Mouse (Mus musculus) adrenal gland, adult (tissue): Measurements from ENCODE around the gene Gm13276.
"Not testable (repeated sequence)": the region's sequence is repeated elsewhere in the genome, so short reads cannot be mapped to it uniquely, and the experiment has no call there.

Experiments
- DNase-seq, 2 experiments: peaks; one replicate each; pipeline ENCODE4 v3.0.0; 2022 to 2023; ENCODE audit warnings: low spot score in 1 of 2; ENCODE audit not compliant: inconsistent age in 2 of 2

Gene Gm13276

DNA sequence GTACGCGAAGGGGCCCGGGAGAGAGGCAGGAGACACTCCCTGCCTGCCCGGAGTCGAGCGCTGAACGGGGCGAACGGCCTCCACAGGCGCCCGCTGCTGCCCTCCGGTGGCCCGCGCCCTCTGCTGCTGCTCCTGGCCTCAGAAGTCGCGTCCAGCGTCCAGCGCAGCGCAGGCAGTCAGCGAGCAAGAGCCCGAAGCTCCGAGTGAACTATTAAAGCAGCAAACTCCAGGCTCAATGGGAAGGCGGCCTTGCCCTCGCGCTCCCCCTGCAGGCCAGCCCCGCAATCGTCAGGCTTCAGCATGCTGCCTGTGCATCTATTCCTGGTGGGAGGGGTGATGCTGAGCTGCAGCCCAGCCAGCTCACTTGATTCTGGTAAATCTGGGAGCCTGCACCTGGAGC is at the start of gene Gm13276:
Gene Gm13276, plus strand, starts transcription at position 301 of the 400 bp plus-strand sequence.
- DNase-seq, result not testable (repeated sequence)

- peak; percentile 60 to 90 for DNase-seq
Observed at GRCm38 (mm10) chr4:88738480-88738879, 47.0 kb upstream of the Gm13276 start.

- DNase-seq, result no peak
Observed at GRCm38 (mm10) chr4:88739036-88739435, 46.5 kb upstream of the Gm13276 start.

DNA sequence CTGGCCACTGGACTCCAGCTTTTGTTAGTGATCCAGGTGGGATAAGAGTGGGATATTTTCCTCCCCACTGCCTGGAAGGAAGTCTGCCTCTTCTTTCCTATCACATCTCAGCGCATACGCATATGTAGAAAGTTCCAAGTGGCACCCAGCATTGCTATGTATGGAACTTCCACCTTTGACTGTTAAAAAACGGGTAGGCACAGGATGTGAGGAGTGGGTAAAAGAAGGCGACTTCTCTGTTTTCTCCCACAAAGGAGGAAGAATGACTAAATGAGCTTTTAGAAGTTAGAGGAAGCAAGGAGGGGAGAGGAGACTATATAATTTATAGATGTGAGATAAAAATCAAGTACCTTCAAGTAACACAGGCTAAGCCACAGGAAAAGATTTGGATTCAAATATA is 44.1 kb upstream of the Gm13276 start:
- DNase-seq, result no peak

DNA sequence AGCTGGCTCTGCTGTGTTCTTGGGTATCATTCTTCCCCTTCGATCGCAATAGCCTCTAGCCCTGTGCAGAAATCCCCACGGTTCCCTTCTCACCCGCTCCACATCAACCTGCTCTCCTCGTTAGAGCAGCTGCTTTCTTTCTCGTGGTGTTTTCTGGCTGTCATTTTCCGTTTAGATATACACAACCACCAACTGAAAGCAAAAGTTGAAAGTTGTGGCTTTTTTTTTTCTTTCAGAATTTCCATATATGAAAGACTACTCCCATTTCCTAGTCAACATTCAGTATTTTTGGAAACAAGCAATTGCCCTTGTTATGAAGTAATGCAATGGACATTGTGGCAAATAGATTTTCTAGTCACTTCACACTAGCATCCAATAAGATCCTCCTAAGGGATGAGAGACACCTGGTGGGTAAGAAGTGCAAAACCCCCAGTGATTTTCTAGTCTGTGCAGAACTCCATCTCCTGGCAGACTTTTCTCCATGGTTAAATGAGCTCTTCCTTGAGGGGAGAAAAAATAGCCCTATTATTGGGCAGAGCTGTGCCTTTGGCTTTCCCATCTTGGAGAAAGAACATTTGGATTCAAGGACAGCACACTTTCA is 42.6 kb upstream of the Gm13276 start:
- no peak for DNase-seq

- no peak for DNase-seq
Observed at GRCm38 (mm10) chr4:88744207-88744606, 41.3 kb upstream of the Gm13276 start.

DNA sequence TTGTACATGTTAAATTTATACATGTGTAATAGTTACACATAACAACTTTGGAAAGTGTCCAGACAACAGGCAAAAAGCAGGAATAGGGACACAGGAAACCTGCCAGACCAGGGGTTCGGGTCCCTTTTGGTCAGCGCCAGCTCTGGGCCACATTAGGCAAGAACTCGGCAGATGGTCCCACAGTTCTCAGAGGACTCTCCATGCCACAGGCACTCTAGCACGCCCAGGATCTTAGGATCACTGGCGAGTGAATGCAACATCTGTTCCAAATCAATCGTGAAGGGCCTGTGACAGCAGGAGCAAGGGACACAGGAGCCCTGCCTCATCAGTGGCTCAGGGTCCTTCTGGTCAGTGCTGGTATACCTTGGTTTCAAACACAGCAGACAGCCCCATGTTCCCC is 35.6 kb upstream of the Gm13276 start:
- DNase-seq, result no peak

DNA sequence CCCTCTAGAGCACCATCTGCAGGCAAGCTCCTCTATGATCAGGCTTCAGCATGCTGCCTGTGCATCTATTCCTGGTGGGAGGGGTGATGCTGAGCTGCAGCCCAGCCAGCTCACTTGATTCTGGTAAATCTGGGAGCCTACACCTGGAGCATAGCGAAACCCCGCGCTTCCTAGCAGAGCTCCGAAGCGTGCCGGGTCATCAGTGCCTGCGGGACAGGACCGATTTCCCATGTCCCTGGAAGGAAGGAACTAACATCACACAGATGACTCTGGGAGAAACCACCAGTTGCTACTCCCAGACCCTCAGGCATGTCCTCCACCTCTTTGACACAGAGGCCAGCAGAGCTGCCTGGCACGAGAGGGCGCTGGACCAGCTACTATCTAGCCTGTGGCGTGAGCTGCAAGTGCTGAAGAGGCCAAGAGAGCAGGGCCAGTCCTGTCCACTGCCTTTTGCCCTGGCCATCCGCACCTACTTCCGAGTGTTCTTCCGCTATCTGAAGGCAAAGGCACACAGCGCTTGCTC is 30.6 kb upstream of the Gm13276 start, which contains the start of gene Gm13271:
Gene Gm13271, plus strand, starts transcription at position 51 of the 523 bp plus-strand sequence.
- peak; percentile 75 to 92 for DNase-seq

- peak in 1 of 2 experiments; percentile 81 for DNase-seq
Observed at GRCm38 (mm10) chr4:88756581-88757513, 28.7 kb upstream of the Gm13276 start.

GRCm38 (mm10) chr4:88757628-88758031 is 27.9 kb upstream of the Gm13276 start:
- peak; percentile 92 to 99 for DNase-seq

GRCm38 (mm10) chr4:88758751-88759150 is 26.8 kb upstream of the Gm13276 start:
- DNase-seq, result peak in 1 of 2 experiments; percentile 60

- DNase-seq, result peak; percentile 37 to 81
Observed at GRCm38 (mm10) chr4:88759610-88760268, 25.8 kb upstream of the Gm13276 start, which contains the start of gene Gm13283. Gene Gm13283, plus strand, starts transcription at chr4:88760119.

- DNase-seq, result peak; percentile 87 to 92
Observed at GRCm38 (mm10) chr4:88760431-88760830, 25.1 kb upstream of the Gm13276 start.

- DNase-seq, result peak; percentile 71 to 88
Observed at GRCm38 (mm10) chr4:88761776-88762175, 23.7 kb upstream of the Gm13276 start.

DNA sequence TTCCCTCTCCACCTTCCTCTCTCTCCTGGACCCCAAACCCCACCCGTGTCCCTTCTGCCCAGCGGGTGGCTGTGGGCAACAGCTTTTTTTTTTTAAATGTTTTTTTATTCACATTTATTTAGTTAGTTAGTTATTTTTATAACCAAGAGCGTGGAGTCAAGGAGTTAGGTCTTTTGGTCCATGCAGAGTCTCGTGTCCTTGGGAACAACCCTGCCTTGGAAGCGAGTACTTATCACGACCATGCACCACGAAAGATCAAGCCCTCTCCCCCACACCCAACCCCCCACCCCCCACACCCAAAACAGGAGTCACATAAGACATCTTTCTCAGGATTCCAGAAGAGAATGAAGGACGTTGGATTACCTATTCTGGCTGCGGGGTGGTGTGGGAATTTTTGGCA is 23.2 kb upstream of the Gm13276 start:
- peak in 1 of 2 experiments; percentile 55 for DNase-seq

DNA sequence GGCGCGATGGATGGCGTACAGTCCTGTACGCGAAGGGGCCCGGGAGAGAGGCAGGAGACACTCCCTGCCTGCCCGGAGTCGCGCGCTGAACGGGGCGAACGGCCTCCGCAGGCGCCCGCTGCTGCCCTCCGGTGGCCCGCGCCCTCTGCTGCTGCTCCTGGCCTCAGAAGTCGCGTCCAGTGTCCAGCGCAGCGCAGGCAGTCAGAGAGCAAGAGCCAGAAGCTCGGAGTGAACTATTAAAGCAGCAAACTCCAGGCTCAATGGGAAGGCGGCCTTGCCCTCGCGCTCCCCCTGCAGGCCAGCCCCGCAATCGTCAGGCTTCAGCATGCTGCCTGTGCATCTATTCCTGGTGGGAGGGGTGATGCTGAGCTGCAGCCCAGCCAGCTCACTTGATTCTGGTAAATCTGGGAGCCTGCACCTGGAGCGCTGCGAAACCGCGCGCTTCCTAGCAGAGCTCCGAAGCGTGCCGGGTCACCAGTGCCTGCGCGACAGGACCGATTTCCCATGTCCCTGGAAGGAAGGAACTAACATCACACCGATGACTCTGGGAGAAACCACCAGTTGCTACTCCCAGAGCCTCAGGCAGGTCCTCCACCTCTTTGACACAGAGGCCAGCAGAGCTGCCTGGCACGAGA is 22.0 kb upstream of the Gm13276 start:
- DNase-seq, result peak; percentile 79 to 90

DNA sequence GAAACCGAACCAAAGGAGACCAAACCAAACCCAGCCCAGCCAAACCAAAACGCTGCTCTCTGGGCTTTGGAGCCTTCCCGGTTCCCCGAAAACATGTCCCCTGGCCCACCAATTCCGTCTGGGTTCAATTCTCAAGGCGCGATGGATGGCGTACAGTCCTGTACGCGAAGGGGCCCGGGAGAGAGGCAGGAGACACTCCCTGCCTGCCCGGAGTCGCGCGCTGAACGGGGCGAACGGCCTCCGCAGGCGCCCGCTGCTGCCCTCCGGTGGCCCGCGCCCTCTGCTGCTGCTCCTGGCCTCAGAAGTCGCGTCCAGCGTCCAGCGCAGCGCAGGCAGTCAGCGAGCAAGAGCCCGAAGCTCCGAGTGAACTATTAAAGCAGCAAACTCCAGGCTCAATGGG is 12.0 kb upstream of the Gm13276 start, which contains the start of gene Gm13290:
Gene Gm13290, plus strand, starts transcription at position 301 of the 400 bp plus-strand sequence.
- not testable (repeated sequence) for DNase-seq

DNA sequence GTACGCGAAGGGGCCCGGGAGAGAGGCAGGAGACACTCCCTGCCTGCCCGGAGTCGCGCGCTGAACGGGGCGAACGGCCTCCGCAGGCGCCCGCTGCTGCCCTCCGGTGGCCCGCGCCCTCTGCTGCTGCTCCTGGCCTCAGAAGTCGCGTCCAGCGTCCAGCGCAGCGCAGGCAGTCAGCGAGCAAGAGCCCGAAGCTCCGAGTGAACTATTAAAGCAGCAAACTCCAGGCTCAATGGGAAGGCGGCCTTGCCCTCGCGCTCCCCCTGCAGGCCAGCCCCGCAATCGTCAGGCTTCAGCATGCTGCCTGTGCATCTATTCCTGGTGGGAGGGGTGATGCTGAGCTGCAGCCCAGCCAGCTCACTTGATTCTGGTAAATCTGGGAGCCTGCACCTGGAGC is 8.9 kb upstream of the Gm13276 start, which contains the start of gene Gm13289:
Gene Gm13289, plus strand, starts transcription at position 301 of the 400 bp plus-strand sequence.
- DNase-seq, result not testable (repeated sequence)

DNA sequence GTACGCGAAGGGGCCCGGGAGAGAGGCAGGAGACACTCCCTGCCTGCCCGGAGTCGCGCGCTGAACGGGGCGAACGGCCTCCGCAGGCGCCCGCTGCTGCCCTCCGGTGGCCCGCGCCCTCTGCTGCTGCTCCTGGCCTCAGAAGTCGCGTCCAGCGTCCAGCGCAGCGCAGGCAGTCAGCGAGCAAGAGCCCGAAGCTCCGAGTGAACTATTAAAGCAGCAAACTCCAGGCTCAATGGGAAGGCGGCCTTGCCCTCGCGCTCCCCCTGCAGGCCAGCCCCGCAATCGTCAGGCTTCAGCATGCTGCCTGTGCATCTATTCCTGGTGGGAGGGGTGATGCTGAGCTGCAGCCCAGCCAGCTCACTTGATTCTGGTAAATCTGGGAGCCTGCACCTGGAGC is 6.0 kb upstream of the Gm13276 start, which contains the start of gene Gm13272:
Gene Gm13272, plus strand, starts transcription at position 301 of the 400 bp plus-strand sequence.
- DNase-seq, result not testable (repeated sequence)

- DNase-seq, result peak in 1 of 2 experiments; percentile 39
Observed at GRCm38 (mm10) chr4:88780320-88780719, 5.2 kb upstream of the Gm13276 start.
